Mouse (Mus musculus) myocyte (in vitro differentiated cells): ENCODE results near the gene Scarf1. TPM values are rescaled to one million over a fixed set of nuclear protein-coding genes. Genes with fewer than 3 reads are reported as not detected.
A peak's percentile ranks its signal among the peaks of the same experiment; 100 is the strongest.

Experiments
- H3K27me3 ChIP-seq: one replicate; pipeline ENCODE4 v1.6.1; 2011; ENCODE audit not compliant: control insufficient read depth, insufficient read depth, insufficient read length
- H3K36me3 ChIP-seq: one replicate; pipeline ENCODE4 v1.6.1; 2011; ENCODE audit not compliant: control insufficient read depth, insufficient read depth
- H3K4me2 ChIP-seq: one replicate; pipeline ENCODE4 v1.6.1; 2011; ENCODE audit warnings: low read depth, control low read depth
- H3K4me3 ChIP-seq: one replicate; pipeline ENCODE4 v1.5.1; 2011; ENCODE audit warnings: mild to moderate bottlenecking, control low read depth, moderate library complexity
- H3K79me2 ChIP-seq: one replicate; pipeline ENCODE4 v1.6.1; 2011; ENCODE audit not compliant: control insufficient read depth, insufficient read depth
- H3ac ChIP-seq: one replicate; pipeline ENCODE4 v1.6.1; 2011; ENCODE audit not compliant: control insufficient read depth, insufficient read length
- CEBPB ChIP-seq: IDR thresholded peaks from 2 replicates; pipeline ENCODE4 v1.6.1; 2011; ENCODE audit warnings: mild to moderate bottlenecking, moderate library complexity; ENCODE audit not compliant: poor library complexity, insufficient read depth, severe bottlenecking
- E2F4 ChIP-seq: IDR thresholded peaks from one replicate; pipeline ENCODE4 v1.6.1; 2011; ENCODE audit warnings: mild to moderate bottlenecking, control low read depth, moderate library complexity; ENCODE audit not compliant: insufficient read depth
- MAX ChIP-seq: IDR thresholded peaks from one replicate; pipeline ENCODE4 v1.6.1; 2011; ENCODE audit warnings: low read depth, mild to moderate bottlenecking, control low read depth
- MYOD1 ChIP-seq, 3 experiments: IDR thresholded peaks; one replicate each; pipeline ENCODE4 v1.6.1; 2011; ENCODE audit warnings: control low read depth in 2 of 3, low read depth in 2 of 3, mild to moderate bottlenecking in 2 of 3, moderate library complexity in 1 of 3; ENCODE audit not compliant: insufficient read length in 2 of 3, control insufficient read depth in 1 of 3
- MYOG ChIP-seq, 3 experiments: IDR thresholded peaks; one replicate each; pipeline ENCODE4 v1.6.1; 2011; ENCODE audit warnings: control low read depth in 2 of 3, low read depth in 2 of 3, mild to moderate bottlenecking in 2 of 3; ENCODE audit not compliant: insufficient read length in 2 of 3, control insufficient read depth in 1 of 3, insufficient read depth in 1 of 3
- POLR2A ChIP-seq: IDR thresholded peaks from one replicate; pipeline ENCODE4 v1.6.1; 2011; ENCODE audit warnings: low read depth, mild to moderate bottlenecking, control low read depth, moderate library complexity; ENCODE audit not compliant: insufficient read length
- POLR2AphosphoS2 ChIP-seq: IDR thresholded peaks from one replicate; pipeline ENCODE4 v1.6.1; 2011; ENCODE audit warnings: low read depth, control low read depth; ENCODE audit not compliant: insufficient read length
- REST ChIP-seq: IDR thresholded peaks from one replicate; pipeline ENCODE4 v1.6.1; 2011; ENCODE audit warnings: mild to moderate bottlenecking, control low read depth, moderate library complexity; ENCODE audit not compliant: insufficient read depth, insufficient read length
- SRF ChIP-seq: IDR thresholded peaks from one replicate; pipeline ENCODE4 v1.6.1; 2011; ENCODE audit warnings: low read depth; ENCODE audit not compliant: control insufficient read depth, insufficient read length
- TCF12 ChIP-seq: IDR thresholded peaks from one replicate; pipeline ENCODE4 v1.6.1; 2011; ENCODE audit warnings: mild to moderate bottlenecking, control low read depth; ENCODE audit not compliant: poor library complexity, insufficient read depth, severe bottlenecking
- TCF3 ChIP-seq: IDR thresholded peaks from one replicate; pipeline ENCODE4 v1.6.1; 2011; ENCODE audit warnings: low read depth, control low read depth; ENCODE audit not compliant: insufficient read length
- USF1 ChIP-seq: IDR thresholded peaks from one replicate; pipeline ENCODE4 v1.6.1; 2011; ENCODE audit warnings: low read depth, mild to moderate bottlenecking, control low read depth, moderate library complexity
- polyA plus RNA-seq: library from polyadenylated mRNA; unstranded; fragments of >200 nt; fragmentation: generic; extraction: Trizol; gene quantifications from one replicate; pipeline ENCODE4 v1.2.1, GENCODE M21; 2012; ENCODE audit warnings: missing spikeins

Gene Scarf1
- polyA plus RNA-seq = 0.06 TPM

GRCm38 (mm10) chr11:75513336-75513735 is at the start of gene Scarf1:
Gene Scarf1, plus strand, starts transcription at chr11:75513540.
- Histone ChIP-seq H3K27me3 (no peaks in the 10 kb centered on the region), H3K4me2 (no peak within 1 kb of the TSS), H3K79me2 (no peaks in the 10 kb centered on the region), H3K4me3 (no peak within 1 kb of the TSS), H3K36me3 (peaks cover 14% of the 10 kb centered on the region), H3ac (no peak within 1 kb of the TSS)
- TF ChIP-seq REST = no peak
- TF ChIP-seq SRF = no peak
- no peak for TF ChIP-seq USF1
- TF ChIP-seq POLR2A = no peak
- TF ChIP-seq MYOG (IDR thresholded peaks at IDR 0.05; ENCODE audit: control insufficient read depth in 1 of 3, insufficient read depth in 1 of 3, insufficient read length in 2 of 3, low read depth in 2 of 3) = no peak
- TF ChIP-seq TCF3 = no peak
- no peak for TF ChIP-seq CEBPB
- TF ChIP-seq POLR2AphosphoS2 = no peak
- no peak for TF ChIP-seq E2F4
- no peak for TF ChIP-seq TCF12
- no peak for TF ChIP-seq MYOD1 (IDR thresholded peaks at IDR 0.05; ENCODE audit: control insufficient read depth in 1 of 3, insufficient read length in 2 of 3, low read depth in 2 of 3)
- TF ChIP-seq MAX = no peak

GRCm38 (mm10) chr11:75463624-75464023 is 49.7 kb upstream of the Scarf1 start:
- Histone ChIP-seq H3K79me2 (peaks cover 37% of the 10 kb centered on the region), H3K27me3 (no peaks in the 10 kb centered on the region), H3K4me3 (peak overlapping the region; percentile 98), H3K4me2 (peak overlapping the region; percentile 99), H3ac (no peak overlapping the region), H3K36me3 (peaks cover 37% of the 10 kb centered on the region)
- TF ChIP-seq MYOG (IDR thresholded peaks at IDR 0.05; ENCODE audit: control insufficient read depth in 1 of 3, insufficient read depth in 1 of 3, insufficient read length in 2 of 3, low read depth in 2 of 3) = no peak
- no peak for TF ChIP-seq CEBPB
- peak; percentile 65 for TF ChIP-seq POLR2AphosphoS2
- no peak for TF ChIP-seq SRF
- TF ChIP-seq REST = no peak
- TF ChIP-seq POLR2A = peak; percentile 35

- H3K4me2 ChIP-seq = peak overlapping the region; percentile 99
- H3K27me3 ChIP-seq = no peaks in the 10 kb centered on the region
- H3K4me3 ChIP-seq = peak overlapping the region; percentile 98
- TF ChIP-seq REST = no peak
- TF ChIP-seq POLR2AphosphoS2 = peak; percentile 35
- peaks cover 37% of the 10 kb centered on the region for H3K79me2 ChIP-seq
- peaks cover 37% of the 10 kb centered on the region for H3K36me3 ChIP-seq
- no peak overlapping the region for H3ac ChIP-seq
These were observed 48.9 kb upstream of the Scarf1 start for GRCm38 (mm10) chr11:75464417-75464816.

- peak overlapping the region; percentile 98 for H3K4me3 ChIP-seq
- H3K36me3 ChIP-seq = peaks cover 37% of the 10 kb centered on the region
- H3K4me2 ChIP-seq = peak overlapping the region; percentile 99
- peak; percentile 90 for TF ChIP-seq POLR2AphosphoS2
- no peak for TF ChIP-seq MAX
- no peak for TF ChIP-seq TCF12
- no peak for TF ChIP-seq USF1
- peak; percentile 53 for TF ChIP-seq POLR2A
- no peak for TF ChIP-seq SRF
- H3ac ChIP-seq = no peak overlapping the region
- peaks cover 37% of the 10 kb centered on the region for H3K79me2 ChIP-seq
- H3K27me3 ChIP-seq = no peaks in the 10 kb centered on the region
These were observed 48.3 kb upstream of the Scarf1 start for GRCm38 (mm10) chr11:75465051-75465450.

- H3K79me2 ChIP-seq = peaks cover 33% of the 10 kb centered on the region
- no peak for TF ChIP-seq MYOG (IDR thresholded peaks at IDR 0.05; ENCODE audit: control insufficient read depth in 1 of 3, insufficient read depth in 1 of 3, insufficient read length in 2 of 3, low read depth in 2 of 3)
- peak; percentile 82 for TF ChIP-seq POLR2AphosphoS2
- no peak for TF ChIP-seq TCF12
- TF ChIP-seq POLR2A = peak; percentile 14
- H3K4me2 ChIP-seq = no peak overlapping the region
- no peaks in the 10 kb centered on the region for H3K27me3 ChIP-seq
- H3K4me3 ChIP-seq = no peak overlapping the region
- H3ac ChIP-seq = no peak overlapping the region
- H3K36me3 ChIP-seq = peaks cover 37% of the 10 kb centered on the region
These were observed 46.4 kb upstream of the Scarf1 start for GRCm38 (mm10) chr11:75466731-75467505.
